Mouse (Mus musculus) neural tube, postnatal 0 days (tissue): ENCODE results near the gene Bhlhe23. TPM values are rescaled to one million over a fixed set of nuclear protein-coding genes. Genes with fewer than 3 reads are reported as not detected.

Experiments used
- polyA plus RNA-seq: library from polyadenylated mRNA; unstranded; fragments of >200 nt; fragmentation: Nextera tagmentation; extraction: Ambion mirVana; gene quantifications from 2 replicates; pipeline ENCODE4 v1.2.1, GENCODE M21; 2015

The Bhlhe23 gene
- 0.76 and 0.84 TPM in 2 replicates for polyA plus RNA-seq

DNA sequence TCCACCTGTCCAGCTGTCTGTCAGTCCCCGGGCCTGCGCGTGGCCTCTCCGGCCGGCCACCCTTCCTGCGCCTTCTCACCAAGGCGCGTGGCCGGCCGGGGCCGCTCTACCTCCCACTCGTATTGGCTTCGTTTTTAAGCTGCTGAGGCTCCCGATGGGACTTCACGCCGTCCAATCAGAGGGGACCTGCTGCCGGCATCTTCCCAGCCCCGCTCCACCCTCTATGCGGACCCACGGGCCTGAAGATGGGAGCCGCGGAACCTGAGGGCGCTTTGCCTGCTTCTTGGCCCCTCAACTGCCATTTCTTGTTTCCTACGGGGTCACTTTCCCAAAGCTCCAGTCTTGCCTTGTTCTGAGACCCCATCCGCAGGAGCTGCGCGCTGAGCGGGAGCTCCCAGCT is at the start of gene Bhlhe23:
Bhlhe23 (minus strand) TSS at position 108 of the 400 bp plus-strand sequence.

DNA sequence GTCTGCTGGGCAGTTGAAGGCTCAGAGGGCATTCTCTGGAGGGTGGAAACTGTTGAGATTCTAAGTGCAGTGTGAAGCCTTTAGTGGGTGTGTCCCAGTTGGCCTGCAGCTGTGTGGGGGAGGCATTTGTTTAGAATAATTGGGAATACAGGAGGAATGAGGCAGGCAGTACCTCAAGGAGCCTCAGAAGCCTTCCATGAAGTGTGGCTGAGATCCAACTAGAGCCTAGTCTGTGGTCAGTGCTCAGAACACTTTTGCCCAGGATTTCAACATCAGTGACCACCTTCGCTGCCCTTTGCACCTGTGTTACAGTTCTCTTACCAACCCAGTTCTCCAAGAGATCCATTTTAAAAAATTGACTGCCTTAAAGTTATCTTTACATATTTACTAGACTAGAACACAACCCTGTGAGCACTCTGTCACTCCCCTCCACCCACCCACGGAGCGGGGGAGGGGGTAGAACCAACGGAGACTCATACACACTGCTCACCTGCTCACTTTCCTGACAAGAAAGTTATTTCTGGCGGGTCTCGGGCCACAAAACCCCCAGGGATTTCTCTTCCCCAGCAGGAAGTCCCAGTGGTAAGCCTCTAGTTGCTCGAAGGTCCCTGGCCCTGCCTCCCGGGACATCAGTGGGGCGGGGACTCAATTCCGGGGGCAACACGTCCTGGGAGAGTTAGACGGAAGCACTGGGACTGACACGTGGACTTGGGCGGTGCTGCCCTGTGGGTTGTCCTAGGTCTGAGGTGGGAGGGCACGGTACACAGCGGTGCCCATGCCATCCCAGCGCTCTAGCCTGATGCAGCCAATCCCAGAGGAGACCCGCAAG is 51.9 kb downstream of the Bhlhe23 start, which contains the start of gene Slc17a9:
Slc17a9 (plus strand) TSS at position 679 of the 829 bp plus-strand sequence.

Other genes with a start within 250 kb of the Bhlhe23 start
- 26.4 and 30.6 TPM in 2 replicates for gene Mrgbp, start 195.6 kb downstream of the Bhlhe23 start, polyA plus RNA-seq
- 70.0 and 75.2 TPM in 2 replicates for gene Ogfr, start 187.7 kb downstream of the Bhlhe23 start, polyA plus RNA-seq
- gene Col9a3, start 179.1 kb downstream of the Bhlhe23 start, polyA plus RNA-seq: 57.3 and 76.3 TPM in 2 replicates
- gene Tcfl5, start 134.2 kb downstream of the Bhlhe23 start, polyA plus RNA-seq: 0.80 and 2.1 TPM in 2 replicates
- gene Dido1, start 66.9 kb downstream of the Bhlhe23 start, polyA plus RNA-seq: 23.4 and 27.4 TPM in 2 replicates
- 48.2 and 50.1 TPM in 2 replicates for gene Gid8, start 66.8 kb downstream of the Bhlhe23 start, polyA plus RNA-seq
- gene Slc17a9, start 51.6 kb downstream of the Bhlhe23 start, polyA plus RNA-seq: 0.31 TPM in 2 replicates
- gene Ythdf1, start 144.0 kb upstream of the Bhlhe23 start, polyA plus RNA-seq: 49.8 and 52.6 TPM in 2 replicates
- not detected in 2 replicates for gene Birc7, start 152.1 kb upstream of the Bhlhe23 start, polyA plus RNA-seq
- 129 and 136 TPM in 2 replicates for gene Nkain4, start 177.8 kb upstream of the Bhlhe23 start, polyA plus RNA-seq
- gene Arfgap1, start 190.3 kb upstream of the Bhlhe23 start, polyA plus RNA-seq: 99.8 and 111 TPM in 2 replicates
- gene Col20a1, start 209.6 kb upstream of the Bhlhe23 start, polyA plus RNA-seq: 0.12 and 0.42 TPM in 2 replicates